Mouse (Mus musculus): Measurements from ENCODE around the gene Hdac11. TPM values are rescaled to one million over a fixed set of nuclear protein-coding genes. Genes with fewer than 3 reads are reported as not detected.

The Hdac11 gene
- total RNA-seq, 2 experiments from 2014 or later, result 5.9 to 6.0 TPM

DNA sequence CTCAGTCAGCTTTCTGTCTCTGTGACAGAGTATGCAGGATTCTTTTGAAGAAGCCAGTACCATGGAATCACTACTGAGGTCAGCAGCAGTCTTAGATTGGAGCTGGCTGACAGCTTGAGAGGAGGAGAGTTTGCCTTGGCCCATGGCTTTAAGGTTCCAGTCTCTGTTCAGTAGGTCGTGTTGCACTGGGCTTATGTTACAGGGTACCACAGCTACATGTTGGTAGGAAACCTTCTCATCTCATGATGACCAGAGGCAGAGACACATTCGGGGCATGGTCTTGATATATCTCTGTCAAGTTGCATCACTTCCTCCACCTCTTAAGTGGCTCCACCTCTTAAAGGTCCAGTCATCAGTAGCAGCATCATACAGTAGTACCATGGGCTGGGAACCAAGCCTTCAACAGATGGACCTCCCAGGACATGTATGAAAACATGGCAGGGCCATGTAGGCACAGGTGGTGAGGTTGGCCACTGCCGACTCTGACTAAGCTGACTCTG is 15.0 kb downstream of the Hdac11 start:
- DNase-seq, result no peak

DNA sequence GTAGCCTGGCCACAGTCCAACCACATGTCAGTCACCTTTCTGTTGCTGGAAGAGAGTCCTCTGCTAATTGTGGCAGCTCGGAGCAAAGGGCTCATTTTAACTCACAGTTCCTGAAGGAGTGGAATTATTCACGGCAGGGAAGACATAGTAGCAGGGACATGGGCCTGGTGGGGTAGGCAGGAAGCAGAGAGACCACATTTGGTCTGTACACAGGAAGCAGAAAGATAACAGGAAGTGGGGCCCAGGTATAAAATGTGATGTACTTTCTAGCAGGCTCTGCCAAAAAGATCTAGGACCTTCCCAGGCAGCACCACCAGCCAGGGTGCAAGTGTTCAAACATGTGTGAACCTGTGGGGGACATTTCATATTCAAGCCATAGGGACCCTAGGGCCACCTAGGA is 15.9 kb downstream of the Hdac11 start:
- DNase-seq, result no peak

DNA sequence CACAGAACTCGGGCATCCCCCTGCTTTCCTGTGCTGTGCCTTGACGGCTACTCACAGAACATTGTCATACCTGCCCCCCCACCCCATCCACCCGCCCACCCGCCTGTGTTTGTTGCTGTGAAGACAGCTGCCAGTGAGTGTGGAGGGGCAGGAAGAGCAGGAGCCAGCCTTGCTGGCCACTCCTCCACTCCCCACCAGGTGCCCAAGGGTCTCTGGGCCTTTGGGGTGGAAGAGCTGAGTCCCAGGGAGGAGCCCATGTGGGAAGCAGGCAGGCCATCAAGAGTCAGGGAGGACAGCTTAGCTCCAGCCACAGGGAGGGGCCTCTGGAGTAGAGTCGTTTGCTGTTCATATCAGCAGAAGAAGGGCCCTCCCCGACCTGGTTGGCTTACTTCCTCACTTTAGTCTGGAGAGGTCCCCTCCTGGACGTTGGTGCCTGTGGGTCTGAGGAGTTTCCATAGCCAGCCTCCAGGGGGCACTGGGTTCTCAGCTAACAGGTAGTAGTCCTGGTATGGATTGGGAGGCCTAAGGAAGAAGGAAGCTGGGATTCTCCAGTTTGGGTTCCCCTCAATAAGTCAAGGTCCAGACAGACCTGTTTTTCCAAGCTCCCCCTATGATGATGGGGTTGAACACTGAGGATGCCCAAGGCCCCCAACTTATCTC is 16.9 kb downstream of the Hdac11 start:
- peak; percentile 50 for DNase-seq

DNA sequence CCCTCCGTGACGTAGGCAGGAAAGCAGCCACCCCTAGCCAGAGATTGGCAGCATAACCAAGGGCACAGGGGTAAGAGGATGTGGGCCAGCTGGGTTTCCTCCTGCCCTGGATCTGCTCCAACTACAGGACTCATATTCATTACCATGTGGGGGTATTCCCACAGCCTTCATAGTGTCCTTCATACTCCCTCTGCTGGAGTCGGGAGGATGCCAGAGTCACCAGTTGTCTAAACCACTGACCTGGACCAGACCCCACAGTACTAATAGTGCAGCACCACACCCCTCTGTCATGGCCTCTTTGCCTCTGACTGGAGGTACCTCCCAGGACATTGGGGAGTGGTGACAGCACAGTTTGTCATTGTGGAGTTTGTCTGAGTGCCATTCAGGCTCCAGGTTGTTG is 17.7 kb downstream of the Hdac11 start:
- no peak for DNase-seq

DNA sequence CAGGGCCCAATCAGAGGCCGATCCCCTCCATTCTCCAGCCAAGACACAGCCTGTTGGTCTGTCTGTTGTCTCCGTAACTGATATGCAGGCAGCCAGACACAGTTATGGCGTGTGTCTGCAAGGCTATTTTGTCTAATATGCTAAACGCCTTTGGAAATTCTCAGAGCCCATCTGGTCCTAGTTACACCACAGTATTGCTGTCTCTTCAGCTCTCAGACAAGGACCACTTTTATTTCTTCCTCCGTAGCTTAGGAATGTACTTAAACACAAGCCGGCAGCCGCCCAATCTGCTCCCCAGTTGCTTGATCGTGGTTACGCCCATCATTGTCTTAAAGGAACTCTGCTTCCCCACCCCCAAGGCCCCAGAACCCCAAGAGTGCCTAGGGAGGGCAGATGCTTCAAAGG is 24.3 kb downstream of the Hdac11 start:
- peak; percentile 65 for DNase-seq

DNA sequence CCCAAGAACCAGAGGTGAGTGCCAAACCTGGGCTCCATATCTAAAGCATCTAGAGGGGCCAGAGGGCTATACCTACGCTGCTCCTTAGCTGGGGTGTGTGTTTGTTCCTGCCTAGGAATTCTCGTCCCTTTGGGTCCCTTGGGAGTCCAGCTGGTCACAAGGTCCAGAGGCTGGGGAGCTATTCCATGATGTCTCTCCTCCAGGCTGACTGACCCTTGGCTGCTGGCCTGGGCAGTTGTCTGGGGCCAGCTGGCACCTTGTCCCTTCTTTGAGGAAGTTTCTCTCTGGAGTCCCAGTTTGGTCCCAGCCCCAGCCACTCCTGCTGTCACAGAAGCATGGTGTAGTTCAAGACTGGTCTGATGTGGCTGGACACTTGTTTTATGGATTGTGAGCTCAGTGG is 24.9 kb downstream of the Hdac11 start:
- DNase-seq, result peak; percentile 93

DNA sequence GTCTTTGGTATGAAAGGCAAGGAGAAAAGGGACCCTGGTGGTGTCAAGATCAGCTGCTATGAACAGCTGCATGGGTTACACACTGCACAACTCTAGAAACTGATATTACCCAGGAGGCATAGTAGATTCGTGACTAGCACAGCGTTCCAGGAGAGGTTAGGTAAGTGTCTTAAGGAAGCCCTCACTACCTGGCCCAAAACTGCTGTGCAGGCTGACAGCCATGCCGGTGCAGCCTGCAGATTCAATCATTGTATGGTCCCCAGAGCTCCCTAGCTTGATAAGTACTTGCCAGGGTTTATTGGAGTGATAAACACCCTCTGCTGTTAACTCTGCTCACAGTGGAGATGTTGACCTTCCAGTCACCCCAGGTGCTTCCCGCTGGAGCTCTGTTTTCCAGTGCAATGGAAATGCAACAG is 25.6 kb downstream of the Hdac11 start:
- DNase-seq, result peak; percentile 39

DNA sequence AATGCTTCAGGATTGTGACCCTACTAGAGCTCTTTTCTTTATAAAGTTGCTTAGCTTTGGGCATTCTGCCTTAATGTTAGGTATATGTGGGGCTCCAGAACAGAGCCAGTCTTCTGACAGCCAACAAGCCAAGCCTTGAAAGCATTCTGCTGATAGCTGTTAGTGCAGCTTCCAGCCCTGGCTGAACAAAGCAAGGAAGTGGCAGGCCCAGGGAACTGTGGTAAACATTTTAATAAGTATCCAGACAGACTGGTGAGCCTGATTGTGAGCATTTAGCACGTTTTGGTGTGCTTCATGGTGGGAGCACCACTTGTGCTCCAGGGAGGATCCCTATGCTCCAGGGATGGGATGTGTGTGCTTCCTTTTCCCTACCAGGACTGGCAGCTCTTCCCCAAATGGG is 26.6 kb downstream of the Hdac11 start:
- no peak for DNase-seq

DNA sequence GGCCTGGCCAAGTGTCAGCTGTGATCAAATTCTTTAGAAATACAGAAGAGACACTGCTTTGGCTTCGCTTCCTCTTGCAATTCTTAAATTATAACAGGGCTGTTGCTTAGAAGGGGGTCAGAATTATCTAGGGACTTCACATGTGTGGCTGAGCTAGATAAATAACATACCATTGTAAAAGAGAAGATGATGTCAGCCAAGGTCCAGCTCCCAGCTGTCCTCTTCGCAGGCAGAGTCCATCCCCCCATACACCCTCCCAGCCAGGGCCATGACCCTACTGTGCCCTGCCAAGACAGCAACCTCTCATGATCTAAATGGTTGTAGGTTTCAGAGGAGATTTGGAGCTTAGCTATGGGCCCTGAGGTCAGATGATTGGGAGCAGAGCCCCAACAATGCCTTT is 27.5 kb downstream of the Hdac11 start:
- DNase-seq, result peak; percentile 78

DNA sequence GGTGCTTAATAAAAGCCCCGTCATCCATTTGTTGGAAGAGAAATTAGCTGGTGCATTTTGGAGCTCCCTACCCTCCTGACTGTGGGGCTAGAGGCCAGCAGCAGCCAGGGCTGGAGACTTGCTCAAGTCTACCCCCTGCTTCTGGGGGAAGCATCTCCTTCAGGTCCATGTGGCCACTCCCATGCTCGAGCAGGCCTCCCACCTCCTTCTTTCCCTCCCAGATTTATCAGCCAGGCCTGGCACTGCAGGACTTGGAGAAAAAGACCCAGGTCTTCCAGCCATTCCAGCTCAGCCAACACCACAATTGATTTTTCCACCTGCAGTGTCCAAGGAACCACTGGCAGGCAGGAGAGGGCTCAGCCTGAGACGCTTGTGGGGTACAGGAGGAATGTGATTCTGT is 28.3 kb downstream of the Hdac11 start:
- peak; percentile 68 for DNase-seq

DNA sequence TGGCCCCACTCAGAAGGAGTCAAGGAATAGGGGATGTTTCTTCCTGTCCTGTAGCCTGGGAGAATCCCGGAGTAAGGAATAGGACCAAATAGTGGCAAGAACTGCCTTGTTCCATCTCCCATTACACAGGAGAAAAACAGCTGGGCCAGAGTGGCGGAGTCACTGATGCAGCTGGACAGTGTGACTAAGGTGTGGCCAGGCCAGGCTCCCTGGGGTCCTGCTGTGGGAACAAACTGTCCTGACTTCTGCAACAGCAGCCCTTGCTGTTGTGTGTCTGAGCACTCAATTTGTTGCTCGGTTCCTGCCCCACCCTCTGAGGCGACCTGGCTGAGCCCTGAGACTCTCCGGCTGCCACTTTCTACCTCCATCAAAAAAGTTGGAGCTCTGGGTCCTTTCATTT is 29.0 kb downstream of the Hdac11 start:
- DNase-seq, result peak; percentile 92

DNA sequence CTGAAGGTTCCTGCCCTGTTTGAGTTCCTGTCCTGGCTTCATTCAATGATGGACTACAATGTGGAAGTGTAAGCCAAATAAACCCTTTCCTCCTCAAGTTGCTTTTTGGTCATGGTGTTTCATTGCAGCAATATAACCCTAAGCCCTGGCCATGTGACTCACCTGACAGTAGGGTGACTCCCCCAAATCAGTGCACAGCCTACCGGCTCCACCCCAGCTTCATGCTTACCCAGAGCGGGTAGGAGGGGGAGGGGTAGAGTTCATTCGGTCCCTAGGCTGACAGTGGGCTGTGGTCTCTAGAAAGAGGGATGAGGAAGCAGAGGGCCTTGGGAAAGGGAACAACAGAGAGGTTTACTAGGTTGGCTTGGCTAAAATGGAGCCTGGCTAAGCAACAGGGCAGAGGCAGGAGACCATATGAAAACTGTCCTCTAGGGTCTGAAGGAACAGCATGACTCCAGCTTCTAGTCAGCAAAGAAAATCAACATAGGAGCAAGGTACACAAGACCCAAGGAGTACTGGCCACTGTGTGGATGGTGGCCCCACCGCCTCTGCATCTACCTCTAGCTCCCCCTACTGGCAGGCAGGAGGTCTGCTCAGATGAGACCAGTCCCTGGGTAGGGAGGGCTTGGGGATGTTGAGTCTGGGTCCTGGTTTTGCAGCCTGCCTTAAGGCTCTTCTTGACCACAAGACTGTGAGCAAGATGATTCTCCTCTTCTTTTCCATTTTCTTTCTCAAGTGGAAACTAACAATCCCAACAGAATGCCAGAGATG is 29.9 kb downstream of the Hdac11 start:
- DNase-seq, result no peak

DNA sequence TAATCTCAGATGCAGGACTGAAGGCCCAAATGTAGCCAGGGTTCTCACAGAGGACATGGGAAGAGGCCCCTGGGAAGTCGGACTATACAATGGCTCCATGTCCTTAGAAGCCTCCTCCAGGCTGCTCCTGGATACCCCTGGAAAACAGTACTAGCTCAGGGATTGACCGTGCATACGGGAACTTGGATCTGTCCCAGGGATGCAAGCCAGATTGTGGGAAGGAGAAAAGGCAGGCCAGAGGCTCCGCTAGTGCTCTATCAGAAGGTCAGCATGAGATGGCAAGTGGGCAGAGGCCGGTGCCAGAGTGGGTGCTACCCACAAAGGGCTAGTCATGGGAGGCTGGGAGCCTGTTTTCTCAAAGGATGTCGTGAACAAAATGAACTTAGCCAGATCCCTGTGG is 30.5 kb downstream of the Hdac11 start:
- no peak for DNase-seq

DNA sequence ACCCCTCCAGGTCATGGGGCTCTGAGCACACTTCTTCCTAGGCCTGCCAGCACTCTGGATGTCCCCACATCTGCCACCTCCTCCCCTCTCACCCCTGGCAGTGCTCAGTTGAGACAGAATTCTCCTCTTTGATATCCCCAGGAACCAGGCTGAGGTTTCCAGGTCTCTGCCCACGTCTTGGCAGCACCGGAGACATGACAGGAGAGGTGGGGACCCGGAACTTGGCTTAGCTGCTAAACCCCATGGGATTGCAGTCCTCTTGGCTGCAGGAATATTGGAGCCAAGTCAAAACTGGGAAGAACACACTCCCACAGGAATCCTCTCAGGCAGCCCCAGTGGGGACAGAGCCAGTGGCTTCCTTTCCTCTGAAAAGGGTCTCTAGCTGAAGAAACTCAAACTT is 31.4 kb downstream of the Hdac11 start:
- peak; percentile 46 for DNase-seq

DNA sequence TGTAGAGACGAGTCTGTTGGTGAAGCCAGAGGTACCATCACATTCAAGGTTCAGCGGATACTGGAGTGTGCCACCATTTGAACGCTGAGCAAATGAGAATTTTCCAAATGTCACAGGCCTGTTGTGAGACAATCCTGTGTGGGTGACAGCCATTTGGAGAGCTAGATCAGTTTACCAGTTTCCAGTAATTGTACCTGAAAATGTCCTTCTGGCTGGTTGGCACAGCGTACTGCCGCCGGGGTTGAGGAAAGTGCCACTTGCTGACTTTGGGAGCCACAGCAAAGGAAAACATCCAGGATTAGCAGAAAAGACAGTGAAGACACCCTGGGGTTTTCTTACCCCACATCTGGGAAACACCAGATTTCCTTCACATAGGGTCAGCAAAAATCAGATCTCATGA is 33.5 kb downstream of the Hdac11 start:
- no peak for DNase-seq

DNA sequence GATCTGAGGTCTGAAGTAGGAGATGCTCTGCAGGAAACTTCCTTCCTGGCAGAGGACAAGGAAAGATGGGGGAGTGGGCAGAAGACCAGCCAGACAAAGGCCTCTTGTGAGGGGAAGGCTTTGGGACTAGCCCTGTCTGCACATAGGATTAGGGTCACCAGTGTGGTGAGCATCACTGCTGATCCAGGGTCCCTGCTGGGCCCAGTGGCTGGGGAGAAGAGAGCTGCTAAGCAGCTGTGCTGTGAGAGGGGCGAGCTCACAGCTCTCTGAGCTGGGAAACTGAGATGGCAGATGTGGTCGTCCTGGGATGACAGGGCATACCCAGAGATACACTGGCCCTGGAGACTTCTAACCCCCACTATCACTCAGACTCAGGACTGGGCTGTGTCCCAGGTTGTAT is 35.0 kb downstream of the Hdac11 start:
- no peak for DNase-seq

DNA sequence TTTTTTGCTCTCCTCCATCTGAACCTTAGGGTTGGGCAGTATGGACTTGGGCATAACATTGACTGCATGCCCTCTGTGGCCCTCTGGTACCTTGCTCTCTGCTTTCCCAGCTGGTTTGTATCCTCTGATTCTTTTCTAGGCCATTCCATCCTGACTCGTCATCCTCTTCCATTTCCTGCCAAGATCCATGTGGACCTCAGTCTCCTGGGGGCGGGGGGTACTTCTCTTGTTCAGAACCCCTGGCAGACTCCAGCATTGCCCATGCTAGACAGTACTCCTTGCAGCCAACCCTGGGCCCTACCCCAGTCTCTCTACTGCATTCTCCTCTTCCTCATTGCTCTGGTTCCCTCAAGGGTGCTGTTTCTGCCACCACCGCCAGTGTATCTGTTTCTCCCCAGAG is 36.0 kb downstream of the Hdac11 start:
- no peak for DNase-seq

DNA sequence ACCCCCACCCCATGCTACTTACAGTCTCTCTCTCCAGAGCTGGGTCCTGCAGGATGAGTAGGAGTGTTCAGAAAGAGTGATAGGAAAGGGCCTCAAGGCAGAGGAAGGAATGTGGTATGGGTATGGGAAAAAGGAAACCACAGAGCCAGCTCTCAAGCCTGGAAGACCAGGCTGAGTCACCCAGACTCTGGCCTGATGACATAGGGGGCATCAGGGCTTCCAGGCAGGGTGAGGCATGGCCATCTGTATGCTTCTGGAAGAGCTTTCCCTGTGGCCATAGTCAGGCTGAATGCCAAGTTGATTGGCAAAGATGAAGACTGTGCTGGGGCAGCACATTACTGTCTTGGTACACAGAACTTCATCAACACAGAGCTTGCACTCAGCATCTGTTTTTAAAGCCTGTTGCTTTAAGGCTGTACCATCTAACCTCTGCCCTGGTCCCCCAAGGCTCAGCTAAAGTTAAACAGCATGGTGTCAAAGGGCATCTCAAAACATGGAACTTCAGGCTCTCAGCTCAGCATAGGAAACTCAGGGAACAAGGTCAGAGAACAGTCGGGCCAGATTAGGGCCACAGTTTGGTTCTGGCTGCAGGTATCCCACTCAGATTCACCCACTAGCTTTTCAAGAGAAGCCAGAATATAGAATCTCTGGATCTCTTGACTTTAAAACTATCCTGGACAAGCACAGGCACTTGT is 36.5 kb downstream of the Hdac11 start:
- DNase-seq, result no peak

DNA sequence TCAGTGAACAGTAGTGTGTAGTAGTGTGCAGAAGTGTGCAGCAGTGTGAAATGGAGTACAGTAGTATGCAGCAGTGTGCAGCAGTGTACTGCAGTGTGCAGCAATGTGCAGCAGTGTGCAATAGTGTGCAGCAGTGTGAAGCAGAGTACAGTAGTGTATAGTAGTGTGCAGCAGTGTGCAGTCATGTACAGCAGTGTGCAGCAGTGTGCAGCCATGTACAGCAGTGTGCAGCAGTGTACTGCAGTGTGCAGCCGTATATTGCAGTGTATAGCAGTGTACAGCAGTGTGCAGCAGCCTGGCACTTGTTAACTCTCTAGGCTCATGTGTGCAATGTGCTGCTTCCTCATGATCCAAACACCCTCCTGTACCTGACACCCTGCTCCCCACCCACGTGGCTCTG is 42.0 kb downstream of the Hdac11 start:
- no peak for DNase-seq

DNA sequence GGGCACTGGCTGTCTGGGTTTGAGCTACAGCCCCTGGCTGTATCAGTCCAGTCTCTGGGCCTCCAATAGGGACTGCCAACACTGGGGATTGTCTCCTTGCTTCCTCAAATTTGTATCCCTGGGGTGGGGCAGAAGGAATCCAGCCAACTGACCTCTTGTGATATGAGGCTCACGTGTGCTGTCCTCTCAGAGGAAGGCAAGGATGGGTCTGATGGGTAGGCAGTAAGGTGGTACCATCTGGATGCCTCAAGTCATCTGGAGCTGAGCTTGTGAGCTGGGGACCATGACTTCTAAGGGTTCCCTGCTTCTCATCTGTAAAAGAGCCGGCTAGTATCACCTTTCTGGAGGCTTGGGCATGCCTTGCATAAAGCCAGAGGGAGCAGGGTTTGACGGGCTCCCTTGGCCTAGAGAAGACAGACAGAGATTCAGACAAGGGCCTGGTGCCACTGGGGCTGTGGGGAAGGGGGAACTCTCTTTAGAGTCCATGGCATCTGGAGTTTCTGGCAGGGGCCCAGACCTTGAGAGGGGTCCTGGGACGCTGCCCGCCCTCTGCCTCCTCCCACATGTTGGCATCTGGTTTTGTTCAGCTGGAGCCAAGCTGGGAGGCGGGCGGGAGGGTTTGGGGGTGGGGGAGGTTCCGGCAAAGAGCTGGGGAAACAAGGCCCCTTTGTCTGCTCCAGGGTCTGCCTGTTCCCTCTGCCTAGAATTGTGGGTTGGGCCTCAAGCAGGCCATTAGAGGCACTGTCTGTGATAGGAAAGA is 44.1 kb downstream of the Hdac11 start:
- DNase-seq, result no peak

DNA sequence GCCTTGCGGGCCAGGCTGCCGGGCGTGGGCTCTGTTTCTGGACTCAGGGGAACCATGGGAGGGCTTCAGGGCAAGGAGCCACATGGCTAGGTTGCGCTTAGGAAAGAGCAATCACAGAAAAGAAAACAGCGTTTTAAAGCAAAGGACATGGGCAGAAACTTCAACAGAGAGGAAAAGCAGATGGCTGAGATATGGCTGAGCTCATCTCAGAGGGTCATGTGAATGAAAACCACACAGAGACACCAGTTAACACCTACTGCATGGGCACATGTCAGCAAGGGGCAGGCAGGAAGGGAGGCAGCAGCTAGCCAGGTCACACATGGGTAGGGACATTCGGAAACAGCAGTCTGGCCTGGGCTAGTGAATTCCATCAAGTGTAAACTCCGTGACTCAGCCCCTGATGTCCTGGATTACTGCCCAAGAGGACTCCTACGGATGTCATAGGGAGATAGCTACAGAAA is 45.4 kb downstream of the Hdac11 start:
- peak; percentile 77 for DNase-seq

DNA sequence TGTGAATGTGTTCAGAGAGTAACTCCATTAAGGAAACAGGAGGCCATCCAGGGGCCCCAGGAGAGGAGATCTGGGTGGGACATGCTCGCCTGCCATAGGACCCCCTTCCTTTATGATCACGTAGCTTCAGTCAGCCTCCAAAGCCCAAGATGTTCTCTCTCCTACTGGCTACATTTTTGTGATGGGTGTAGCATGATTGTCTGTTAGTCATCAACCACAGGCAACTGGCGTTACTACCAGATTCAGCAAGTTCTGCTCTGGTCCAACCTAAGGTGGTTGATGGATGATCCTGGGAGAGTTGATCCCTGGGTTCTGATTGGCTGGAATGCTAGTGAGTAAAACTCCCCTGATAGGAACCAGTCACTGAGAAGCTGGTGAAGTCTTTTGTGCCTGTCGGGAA is 46.1 kb downstream of the Hdac11 start:
- no peak for DNase-seq

Measured in gastrocnemius, postnatal 25 days (tissue).